Mouse (Mus musculus) CH12.LX (cell line): ENCODE measurements around the gene D130043K22Rik. TPM values are rescaled to one million over a fixed set of nuclear protein-coding genes. Genes with fewer than 3 reads are reported as not detected.

Source experiments
- DNase-seq: peaks from one replicate; pipeline ENCODE4 v3.0.0-alpha.2; 2013; ENCODE audit errors: extremely low read depth
- H3K27ac ChIP-seq: 2 replicates; pipeline ENCODE4 v1.5.1; 2012; ENCODE audit warnings: low read depth, mild to moderate bottlenecking, control low read depth, moderate library complexity; ENCODE audit not compliant: insufficient read depth
- H3K27me3 ChIP-seq: replicated peaks from 2 replicates; pipeline ENCODE3; 2012; ENCODE audit warnings: inconsistent platforms
- H3K36me3 ChIP-seq, 2 experiments: replicated peaks in 1 of 2; 2 replicates each; pipeline versions ENCODE3 to v1.6.1; 2012; ENCODE audit warnings: inconsistent platforms in 1 of 2, low read length in 1 of 2, mild to moderate bottlenecking in 1 of 2, mixed read lengths in 1 of 2, moderate library complexity in 1 of 2; ENCODE audit not compliant: control insufficient read depth in 1 of 2, insufficient read depth in 1 of 2
- H3K4me1 ChIP-seq, 2 experiments: 2 replicates each; pipeline ENCODE4 v1.6.1; 2012; ENCODE audit warnings: inconsistent platforms in 1 of 2, moderate library complexity in 1 of 2; ENCODE audit not compliant: insufficient read depth in 2 of 2, control insufficient read depth in 1 of 2
- H3K4me2 ChIP-seq: 2 replicates; pipeline ENCODE4 v1.6.1; 2012; ENCODE audit warnings: low read depth, mild to moderate bottlenecking, control low read depth; ENCODE audit not compliant: poor library complexity, insufficient read depth, severe bottlenecking
- H3K4me3 ChIP-seq, 3 experiments: fragments of 150-350 bp in 1 of 3; sonication (generic) in 1 of 3; replicated peaks in 1 of 3; 2 replicates each; pipeline versions ENCODE3 to v1.5.1; 2011 to 2012; ENCODE audit warnings: low read depth in 2 of 3, low read length in 2 of 3, mild to moderate bottlenecking in 2 of 3, moderate library complexity in 2 of 3, control low read depth in 1 of 3, improper control_type of control experiment in 1 of 3, inconsistent platforms in 1 of 3, mixed read lengths in 1 of 3; ENCODE audit not compliant: poor library complexity in 1 of 3
- H3K79me2 ChIP-seq: replicated peaks from 2 replicates; pipeline ENCODE4 v1.6.1; 2012; ENCODE audit warnings: mild to moderate bottlenecking, moderate library complexity; ENCODE audit not compliant: control insufficient read depth, poor library complexity, insufficient read depth, severe bottlenecking; ENCODE audit errors: extremely low read depth
- H3K9ac ChIP-seq: 2 replicates; pipeline ENCODE4 v1.6.1; 2012; ENCODE audit warnings: low read depth, mild to moderate bottlenecking, control low read depth, moderate library complexity; ENCODE audit not compliant: insufficient read depth
- H3K9me3 ChIP-seq: replicated peaks from 2 replicates; pipeline ENCODE3; 2012; ENCODE audit warnings: low read length, inconsistent platforms, mixed read lengths
- CTCF ChIP-seq, 2 experiments: IDR thresholded peaks in 1 of 2; conservative IDR thresholded peaks in 1 of 2; 2 replicates each; pipeline ENCODE4 v1.5.1; 2011 to 2012; ENCODE audit warnings: low read depth in 2 of 2, low read length in 2 of 2, improper control_type of control experiment in 1 of 2, inconsistent platforms in 1 of 2, mild to moderate bottlenecking in 1 of 2, moderate library complexity in 1 of 2
- ELF1 ChIP-seq: IDR thresholded peaks from 2 replicates; pipeline ENCODE4 v1.6.1; 2014; ENCODE audit warnings: low read depth, mild to moderate bottlenecking, inconsistent platforms, low read length, improper control_type of control experiment
- ETS1 ChIP-seq: conservative IDR thresholded peaks from 2 replicates; pipeline ENCODE4 v1.6.1; 2012; ENCODE audit warnings: low read depth, mild to moderate bottlenecking, inconsistent platforms, low read length, improper control_type of control experiment, moderate library complexity
- HCFC1 ChIP-seq: IDR thresholded peaks from 2 replicates; pipeline ENCODE4 v1.6.1; 2012; ENCODE audit warnings: low read depth, mild to moderate bottlenecking, inconsistent platforms, low read length, improper control_type of control experiment
- KAT2A ChIP-seq: IDR thresholded peaks from 2 replicates; pipeline ENCODE4 v1.6.1; 2012; ENCODE audit warnings: low read length, improper control_type of control experiment, inconsistent platforms; ENCODE audit not compliant: insufficient replicate concordance
- MAZ ChIP-seq: IDR thresholded peaks from 2 replicates; pipeline ENCODE4 v1.6.1; 2012; ENCODE audit warnings: low read depth, mild to moderate bottlenecking, inconsistent platforms, low read length, improper control_type of control experiment, moderate library complexity
- MEF2A ChIP-seq: IDR thresholded peaks from 2 replicates; pipeline ENCODE4 v1.6.1; 2014; ENCODE audit warnings: low read depth, mild to moderate bottlenecking, inconsistent platforms, low read length, improper control_type of control experiment, borderline replicate concordance
- MXI1 ChIP-seq: IDR thresholded peaks from 2 replicates; pipeline ENCODE4 v1.6.1; 2011; ENCODE audit warnings: mild to moderate bottlenecking, low read depth, low read length, improper control_type of control experiment
- MYC ChIP-seq: IDR thresholded peaks from 2 replicates; pipeline ENCODE4 v1.6.1; 2011; ENCODE audit warnings: low read depth, mild to moderate bottlenecking, improper control_type of control experiment, low read length
- NRF1 ChIP-seq: IDR thresholded peaks from 2 replicates; pipeline ENCODE4 v1.6.1; 2014; ENCODE audit warnings: low read depth, mild to moderate bottlenecking, inconsistent platforms, low read length, improper control_type of control experiment, moderate library complexity
- POLR2A ChIP-seq: IDR thresholded peaks from 2 replicates; pipeline ENCODE4 v1.6.1; 2011; ENCODE audit warnings: low read depth, mild to moderate bottlenecking, improper control_type of control experiment, low read length
- RAD21 ChIP-seq: IDR thresholded peaks from 2 replicates; pipeline ENCODE4 v1.6.1; 2011; ENCODE audit warnings: low read depth, mild to moderate bottlenecking, low read length, improper control_type of control experiment, moderate library complexity
- TBP ChIP-seq: conservative IDR thresholded peaks from 2 replicates; pipeline ENCODE4 v1.6.1; 2011; ENCODE audit warnings: low read depth, low read length, improper control_type of control experiment
- UBTF ChIP-seq: IDR thresholded peaks from 2 replicates; pipeline ENCODE4 v1.6.1; 2012; ENCODE audit warnings: low read depth, mild to moderate bottlenecking, inconsistent platforms, low read length, improper control_type of control experiment, moderate library complexity
- USF1 ChIP-seq: IDR thresholded peaks from 2 replicates; pipeline ENCODE4 v1.6.1; 2014; ENCODE audit warnings: low read depth, mild to moderate bottlenecking, inconsistent platforms, low read length, improper control_type of control experiment
- ZC3H11A ChIP-seq: IDR thresholded peaks from 2 replicates; pipeline ENCODE4 v1.6.1; 2012; ENCODE audit warnings: low read depth, mild to moderate bottlenecking, inconsistent platforms, low read length, improper control_type of control experiment
- ZMIZ1 ChIP-seq: IDR thresholded peaks from 2 replicates; pipeline ENCODE4 v1.6.1; 2012; ENCODE audit warnings: low read depth, mild to moderate bottlenecking, inconsistent platforms, low read length, improper control_type of control experiment
- ZNF384 ChIP-seq: IDR thresholded peaks from 2 replicates; pipeline ENCODE4 v1.6.1; 2012; ENCODE audit warnings: low read depth, low read length, improper control_type of control experiment, inconsistent platforms
- dilution Hi-C: fragments of 300-500 bp; cut with MboI; formaldehyde crosslinking; loops from 2 replicates; pipeline ENCODE4 v1.14.3; 2020; ENCODE audit warnings: low sequenced_read_pairs; ENCODE audit not compliant: extremely low pct_unique_long_range_greater_than_20kb, extremely low pct_ligation_motif_present
- in situ Hi-C: fragments of 300-500 bp; cut with MboI; formaldehyde crosslinking; loops from 3 replicates; pipeline ENCODE4 v1.14.3; 2019; ENCODE audit warnings: low sequenced_read_pairs, low pct_ligation_motif_present, low pct_unique_long_range_greater_than_20kb, mixed read lengths
- polyA plus RNA-seq: library from polyadenylated mRNA; unstranded; fragments of >175 nt; gene quantifications from 2 replicates; pipeline ENCODE4 v1.2.1, GENCODE M21; 2012; ENCODE audit warnings: low read depth; ENCODE audit not compliant: insufficient read length
- total RNA-seq, 2 experiments: library from RNA; depleted of rRNA; stranded (reverse); fragments of 300-350 nt in 1 of 2; fragments of >200 nt in 1 of 2; gene quantifications; 2 replicates each; pipeline ENCODE4 v1.2.3; 2012 to 2014

Gene D130043K22Rik
- total and polyA plus RNA-seq, 3 experiments: 0.04 to 0.25 (median 0.05) TPM

DNA sequence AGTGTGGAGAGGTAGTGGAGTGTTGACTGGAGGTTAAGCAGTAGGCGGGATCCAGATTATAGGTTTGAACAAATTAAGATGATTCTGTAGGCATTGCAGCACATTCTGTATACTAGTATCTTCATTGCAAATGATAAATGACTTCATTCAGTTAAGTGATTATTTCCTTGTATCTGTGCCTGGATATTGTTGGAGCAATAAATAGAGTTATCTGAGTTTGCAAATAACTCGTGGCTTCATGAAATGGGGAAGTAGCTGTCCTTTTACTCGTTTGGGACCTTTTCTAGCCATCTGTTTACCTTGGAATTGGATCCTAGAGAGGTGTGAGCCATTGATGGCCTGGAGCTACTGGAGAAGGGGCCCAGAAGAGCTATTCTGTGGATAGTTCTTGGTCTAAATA, 5.1 kb upstream of the D130043K22Rik start:
- no peak overlapping the region for H3K27ac ChIP-seq
- H3K4me3 ChIP-seq: no peak overlapping the region
- no peaks in the 10 kb centered on the region for H3K9me3 ChIP-seq
- no peak overlapping the region for H3K4me2 ChIP-seq
- in situ Hi-C loops (no loop called here), dilution Hi-C loops (no loop called here)
- H3K4me1 ChIP-seq: peaks cover 0 to 11% of the 10 kb centered on the region in 2 experiments; a peak in 1 of 4 replicates
- no peak overlapping the region for H3K9ac ChIP-seq
- DNase-seq: no peak
- H3K79me2 ChIP-seq: peaks cover 36% of the 10 kb centered on the region
- TF ChIP-seq NRF1: no peak
- TF ChIP-seq KAT2A: no peak
- no peak for TF ChIP-seq RAD21
- TF ChIP-seq HCFC1: no peak
- TF ChIP-seq ETS1: no peak
- H3K27me3 ChIP-seq: no peaks in the 10 kb centered on the region
- peaks cover 23 to 71% of the 10 kb centered on the region in 2 experiments for H3K36me3 ChIP-seq

DNA sequence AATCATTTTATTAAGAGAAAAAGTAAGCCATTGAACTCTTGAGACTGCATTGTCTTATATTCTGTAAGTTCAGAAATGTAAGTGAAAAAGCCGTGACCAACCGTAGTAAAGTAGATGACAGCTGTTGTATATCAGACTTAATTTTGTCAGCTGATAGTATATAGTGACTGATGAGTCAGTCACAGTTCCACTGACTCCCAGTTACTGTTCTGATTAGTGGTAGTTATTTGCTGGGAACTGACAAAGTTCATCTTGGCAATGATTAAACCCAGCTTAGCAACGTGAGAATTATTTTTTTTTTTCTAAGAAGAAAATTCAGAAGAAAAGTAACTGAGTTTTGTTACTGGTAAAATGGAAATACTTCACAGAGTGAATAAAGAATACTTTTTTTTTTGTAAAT, 3.2 kb upstream of the D130043K22Rik start:
- no peak overlapping the region for H3K27ac ChIP-seq
- no peak overlapping the region for H3K4me3 ChIP-seq
- dilution Hi-C loops (no loop called here), in situ Hi-C loops (no loop called here)
- no peak for DNase-seq
- TF ChIP-seq CTCF (conservative IDR thresholded peaks at IDR 0.05 in 1 of 2, IDR thresholded peaks at IDR 0.05 in 1 of 2; ENCODE audit: low read depth in 2 of 2, low read length in 2 of 2): no peak
- no peak for TF ChIP-seq NRF1
- no peak for TF ChIP-seq ZMIZ1
- no peak for TF ChIP-seq MEF2A
- no peak for TF ChIP-seq MAZ
- TF ChIP-seq MXI1: no peak
- TF ChIP-seq UBTF: no peak
- no peak for TF ChIP-seq ETS1
- no peak for TF ChIP-seq ZNF384
- TF ChIP-seq ZC3H11A: no peak
- TF ChIP-seq POLR2A: no peak
- TF ChIP-seq TBP: no peak
- no peak for TF ChIP-seq MYC
- TF ChIP-seq USF1: no peak
- TF ChIP-seq ELF1: no peak
- H3K27me3 ChIP-seq: no peaks in the 10 kb centered on the region
- no peak overlapping the region for H3K9ac ChIP-seq
- H3K9me3 ChIP-seq: no peaks in the 10 kb centered on the region
- peaks cover 23 to 60% of the 10 kb centered on the region in 2 experiments for H3K36me3 ChIP-seq
- H3K4me2 ChIP-seq: no peak overlapping the region
- peaks cover 20% of the 10 kb centered on the region for H3K79me2 ChIP-seq
- peaks cover 0 to 4% of the 10 kb centered on the region in 2 experiments; a peak in 1 of 4 replicates for H3K4me1 ChIP-seq
